Mouse (Mus musculus) G1E (cell line): Measurements from ENCODE around the gene Cdh16. TPM values are rescaled to one million over a fixed set of nuclear protein-coding genes. Genes with fewer than 3 reads are reported as not detected.
A peak's percentile ranks its signal among the peaks of the same experiment; 100 is the strongest.

ENCODE experiments used
- ATAC-seq: 2 replicates; pipeline ENCODE4 v1.8.0; 2016; ENCODE audit warnings: mild to moderate bottlenecking; ENCODE audit not compliant: insufficient number of reproducible peaks, poor library complexity, low FRiP score, severe bottlenecking; ENCODE audit errors: extremely low read depth
- DNase-seq: peaks from one replicate; pipeline ENCODE4 v3.0.0; 2012; ENCODE audit warnings: low spot score
- H3K27me3 ChIP-seq: 2 replicates; pipeline ENCODE4 v1.6.1; 2012; ENCODE audit warnings: mild to moderate bottlenecking, low read length, inconsistent platforms; ENCODE audit not compliant: insufficient read depth
- H3K36me3 ChIP-seq: replicated peaks from 2 replicates; pipeline ENCODE3; 2012; ENCODE audit warnings: mild to moderate bottlenecking, inconsistent platforms
- H3K4me1 ChIP-seq: 2 replicates; pipeline ENCODE4 v1.6.1; 2012; ENCODE audit warnings: low read depth, low read length, inconsistent platforms, mixed read lengths; ENCODE audit not compliant: insufficient read depth
- H3K4me3 ChIP-seq: 2 replicates; pipeline ENCODE4 v1.5.1; 2012; ENCODE audit warnings: low read depth, mild to moderate bottlenecking, inconsistent platforms, low read length, moderate library complexity, mixed read lengths
- H3K9me3 ChIP-seq: replicated peaks from 2 replicates; pipeline ENCODE4 v1.6.1; 2012; ENCODE audit warnings: inconsistent platforms
- CTCF ChIP-seq: IDR thresholded peaks from 2 replicates; pipeline ENCODE4 v1.5.1; 2012; ENCODE audit warnings: low read depth, low read length, inconsistent platforms, mixed read lengths
- GATA1 ChIP-seq: IDR thresholded peaks from 2 replicates; pipeline ENCODE4 v1.6.1; 2012; ENCODE audit warnings: borderline replicate concordance, low read length, inconsistent platforms, mixed read lengths
- GATA2 ChIP-seq: IDR thresholded peaks from 2 replicates; pipeline ENCODE4 v1.6.1; 2012; ENCODE audit warnings: low read depth, low read length, inconsistent platforms, borderline replicate concordance
- POLR2AphosphoS5 ChIP-seq: IDR thresholded peaks from 2 replicates; pipeline ENCODE4 v1.6.1; 2012; ENCODE audit warnings: low read depth, low read length, inconsistent platforms; ENCODE audit not compliant: insufficient replicate concordance
- TAL1 ChIP-seq: conservative IDR thresholded peaks from 2 replicates; pipeline ENCODE4 v1.6.1; 2012; ENCODE audit warnings: low read depth, low read length, inconsistent platforms, mixed read lengths
- polyA plus RNA-seq: library from polyadenylated mRNA; stranded (reverse); fragments of >175 nt; gene quantifications from 2 replicates; pipeline ENCODE4 v1.2.3, GENCODE M21; 2012
- total RNA-seq, 2 experiments: library from RNA; stranded (forward) in 1 of 2; stranded (reverse) in 1 of 2; fragments of 200-1000 nt in 1 of 2; fragments of >200 nt in 1 of 2; fragmentation: Nextera tagmentation in 1 of 2; gene quantifications; 2 replicates each; pipeline ENCODE4 v1.2.3; 2014 to 2017

Cdh16 gene
- total and polyA plus RNA-seq, 3 experiments: 0.22 TPM; not detected in 2

- peak; percentile 43 for DNase-seq
- Histone ChIP-seq H3K27me3 (peaks cover 3% of the 10 kb centered on the region; the same call in 1 of the 2 replicates), H3K4me3 (peak overlapping the region; percentile 68; the same call in 1 of the 2 replicates), H3K9me3 (no peaks in the 10 kb centered on the region), H3K36me3 (peaks cover 45% of the 10 kb centered on the region), H3K4me1 (peaks cover 56% of the 10 kb centered on the region)
- no peak for TF ChIP-seq GATA1
- TF ChIP-seq TAL1: no peak
- no peak for TF ChIP-seq POLR2AphosphoS5
- TF ChIP-seq CTCF: no peak
- no peak for ATAC-seq
These were observed 7.8 kb upstream of the Cdh16 start for GRCm38 (mm10) chr8:104631975-104632374.

DNA sequence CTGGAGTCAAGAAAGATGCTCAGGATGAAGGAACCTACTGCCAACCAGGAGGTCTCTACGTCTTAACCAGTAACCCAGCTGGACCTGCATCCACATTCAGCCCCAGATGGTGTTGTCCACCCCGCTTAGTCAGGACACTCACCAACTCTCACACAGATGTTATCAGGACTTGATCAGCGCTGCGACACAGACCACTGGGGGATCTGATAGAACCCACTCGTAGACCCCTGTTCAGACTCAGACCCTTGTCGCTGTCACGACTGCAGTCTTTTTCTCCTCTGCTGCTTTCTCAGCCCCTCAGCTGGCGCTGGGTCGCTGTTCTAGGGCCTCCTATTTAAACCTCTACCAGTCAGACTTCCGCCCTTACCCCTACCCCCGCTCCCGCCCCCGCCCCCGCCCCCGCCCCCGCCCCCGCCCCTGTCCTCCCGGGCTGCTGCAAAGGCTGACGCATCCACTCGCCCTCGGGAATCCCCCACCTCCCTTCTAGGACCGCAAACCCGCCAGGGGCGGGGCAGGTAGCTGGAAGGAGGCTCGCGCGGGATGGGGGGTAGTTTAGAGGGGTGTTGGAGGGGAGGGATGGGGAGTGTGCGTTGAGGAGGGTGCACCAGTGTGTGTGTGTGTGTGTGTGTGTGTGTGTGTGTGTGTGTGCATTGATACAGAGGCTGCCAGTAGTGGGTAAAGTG lies 6.9 kb upstream of the Cdh16 start, which contains the start of gene Rrad:
Gene Rrad (minus strand): TSS at position 347 of the 683 bp plus-strand sequence.
- H3K9me3 ChIP-seq: no peaks in the 10 kb centered on the region
- H3K4me1 ChIP-seq: peaks cover 56% of the 10 kb centered on the region
- ATAC-seq (peak; percentile 55), DNase-seq (peak; percentile 93)
- H3K36me3 ChIP-seq: peaks cover 41% of the 10 kb centered on the region
- TF ChIP-seq GATA1: no peak
- TF ChIP-seq GATA2: no peak
- no peak for TF ChIP-seq POLR2AphosphoS5
- TF ChIP-seq TAL1: no peak
- no peak for TF ChIP-seq CTCF
- peaks cover 3% of the 10 kb centered on the region; the same call in 1 of the 2 replicates for H3K27me3 ChIP-seq
- peak within 1 kb of the TSS; percentile 69 for H3K4me3 ChIP-seq

GRCm38 (mm10) chr8:104630574-104630973 lies 6.4 kb upstream of the Cdh16 start:
- Histone ChIP-seq H3K36me3 (peaks cover 35% of the 10 kb centered on the region), H3K4me1 (peaks cover 56% of the 10 kb centered on the region), H3K4me3 (peak overlapping the region; percentile 69), H3K27me3 (peaks cover 3% of the 10 kb centered on the region; the same call in 1 of the 2 replicates), H3K9me3 (no peaks in the 10 kb centered on the region)
- ATAC-seq (no peak), DNase-seq (no peak)
- TF ChIP-seq CTCF (no peak), TAL1 (no peak), GATA2 (no peak)

DNA sequence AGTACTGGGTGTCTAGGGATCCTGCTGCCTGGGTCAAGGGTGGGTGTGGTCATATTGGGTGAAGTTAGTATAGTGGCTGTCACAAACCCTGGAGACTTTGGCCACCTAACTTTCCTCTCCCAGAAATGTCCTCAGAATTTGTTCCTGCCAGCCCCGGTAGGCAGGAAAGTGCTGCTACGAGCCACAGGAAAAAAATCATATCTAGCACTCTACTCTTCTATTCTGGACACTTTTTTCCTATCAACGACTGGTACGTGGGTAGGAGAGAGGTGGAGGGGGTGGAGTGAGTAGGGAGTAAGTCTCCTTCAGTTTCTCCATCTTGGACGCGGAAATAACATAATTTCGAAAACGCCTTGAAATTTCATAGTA lies 5.9 kb upstream of the Cdh16 start:
- peaks cover 31% of the 10 kb centered on the region for H3K36me3 ChIP-seq
- H3K27me3 ChIP-seq: peaks cover 3% of the 10 kb centered on the region
- no peak for ATAC-seq
- H3K4me1 ChIP-seq: peaks cover 59% of the 10 kb centered on the region
- no peak overlapping the region; the same call in 1 of the 2 replicates for H3K4me3 ChIP-seq
- H3K9me3 ChIP-seq: no peaks in the 10 kb centered on the region
- no peak for DNase-seq
- TF ChIP-seq CTCF (no peak), POLR2AphosphoS5 (no peak), GATA2 (no peak), TAL1 (no peak), GATA1 (no peak)

DNA sequence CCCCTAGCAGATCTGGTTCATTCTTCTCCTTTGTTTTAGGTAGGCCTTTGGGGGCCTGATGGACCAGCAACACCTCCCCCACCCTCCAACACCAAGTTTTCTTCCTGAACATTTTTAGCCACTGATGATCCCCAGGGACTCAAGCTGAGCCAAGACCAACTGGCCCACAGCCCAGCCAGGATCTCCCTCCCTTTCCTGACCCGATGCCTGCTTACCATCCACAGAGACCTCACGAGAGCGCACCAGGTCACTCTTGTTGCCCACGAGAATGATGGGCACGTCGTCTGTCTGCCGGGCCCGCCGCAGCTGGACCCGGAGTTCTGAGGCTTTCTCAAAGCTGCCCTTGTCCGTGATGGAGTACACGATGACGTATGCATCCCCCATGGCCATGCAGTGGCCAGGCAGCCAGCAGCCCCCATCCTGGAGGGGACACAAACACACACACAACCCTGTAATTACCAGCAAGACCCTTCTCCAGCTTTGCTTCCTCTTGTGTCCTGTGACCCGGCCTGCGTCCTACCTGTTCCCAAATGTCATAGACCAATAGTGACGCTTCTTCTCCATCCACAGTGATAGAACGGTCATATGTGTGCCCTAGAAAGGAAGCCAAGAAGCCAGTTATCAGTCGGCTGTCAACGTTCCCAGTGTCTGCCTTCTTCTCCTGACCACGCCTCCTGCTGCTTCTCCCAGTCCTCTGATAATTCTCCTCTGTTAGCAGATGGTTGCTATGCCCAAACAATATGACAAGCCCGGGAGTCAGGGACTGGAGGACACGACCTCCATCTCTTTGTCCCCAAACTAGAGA lies 5.3 kb upstream of the Cdh16 start:
- no peak overlapping the region for H3K4me3 ChIP-seq
- peaks cover 6% of the 10 kb centered on the region for H3K27me3 ChIP-seq
- TF ChIP-seq CTCF: no peak
- no peak for TF ChIP-seq POLR2AphosphoS5
- TF ChIP-seq GATA2: no peak
- TF ChIP-seq GATA1: no peak
- no peak for TF ChIP-seq TAL1
- H3K9me3 ChIP-seq: no peaks in the 10 kb centered on the region
- H3K36me3 ChIP-seq: peaks cover 25% of the 10 kb centered on the region
- peaks cover 59% of the 10 kb centered on the region for H3K4me1 ChIP-seq
- DNase-seq (no peak), ATAC-seq (no peak)

- peaks cover 57% of the 10 kb centered on the region for H3K4me1 ChIP-seq
- H3K27me3 ChIP-seq: peaks cover 10% of the 10 kb centered on the region
- DNase-seq (no peak), ATAC-seq (no peak)
- peaks cover 18% of the 10 kb centered on the region for H3K36me3 ChIP-seq
- TF ChIP-seq GATA1 (no peak), TAL1 (no peak), CTCF (no peak), POLR2AphosphoS5 (no peak)
- H3K4me3 ChIP-seq: no peak overlapping the region
- H3K9me3 ChIP-seq: no peaks in the 10 kb centered on the region
These were observed 4.2 kb upstream of the Cdh16 start for GRCm38 (mm10) chr8:104628402-104628801.
